Mouse (Mus musculus): ENCODE data around the gene Gdap2. TPM values are rescaled to one million over a fixed set of nuclear protein-coding genes. Genes with fewer than 3 reads are reported as not detected.

Gene Gdap2
- polyA plus RNA-seq, 1 experiment from 2014 or later = 22.7 TPM

DNA sequence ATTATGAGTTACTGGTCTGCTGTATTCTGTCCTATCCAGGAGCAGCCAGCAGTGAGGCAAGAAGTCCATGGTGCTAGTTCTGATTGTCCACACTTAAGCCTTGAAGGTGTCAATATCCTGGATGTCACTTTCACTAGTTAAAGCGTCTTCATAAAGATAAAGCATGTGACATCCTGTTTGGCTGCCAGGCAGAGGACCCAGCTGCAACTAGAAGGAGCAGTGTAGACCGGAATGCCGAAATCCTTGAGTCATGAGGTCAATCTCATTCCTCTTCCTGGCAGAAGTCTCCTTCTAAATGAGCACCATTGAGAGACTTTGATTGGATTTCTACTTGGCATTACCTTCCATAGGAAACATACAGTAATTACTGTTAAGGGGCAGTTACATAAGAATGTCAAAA, 18.3 kb downstream of the Gdap2 start:
- no peak overlapping the region for H3K4me3 ChIP-seq (ENCODE audit: low read length)
- no peak overlapping the region for H3K4me2 ChIP-seq (ENCODE audit: low read depth, low read length)
- H3K27me3 ChIP-seq (ENCODE audit: control insufficient read depth, insufficient read depth, low read depth, low read length) = no peaks in the 10 kb centered on the region
- ATAC-seq (ENCODE audit: low read depth) = no peak
- no peak overlapping the region for H3K27ac ChIP-seq (ENCODE audit: low read length)
- H3K9ac ChIP-seq (ENCODE audit: low read length) = no peak overlapping the region
- peaks cover 16% of the 10 kb centered on the region for H3K36me3 ChIP-seq (ENCODE audit: control insufficient read depth, insufficient read depth, low read length)
- H3K9me3 ChIP-seq (ENCODE audit: control insufficient read depth, low read length) = no peaks in the 10 kb centered on the region
- 52% methylated on average over 3 of the region's 3 CpGs for WGBS
- H3K4me1 ChIP-seq (replicated peaks; ENCODE audit: control insufficient read depth, insufficient read depth, low read length) = no peaks in the 10 kb centered on the region

DNA sequence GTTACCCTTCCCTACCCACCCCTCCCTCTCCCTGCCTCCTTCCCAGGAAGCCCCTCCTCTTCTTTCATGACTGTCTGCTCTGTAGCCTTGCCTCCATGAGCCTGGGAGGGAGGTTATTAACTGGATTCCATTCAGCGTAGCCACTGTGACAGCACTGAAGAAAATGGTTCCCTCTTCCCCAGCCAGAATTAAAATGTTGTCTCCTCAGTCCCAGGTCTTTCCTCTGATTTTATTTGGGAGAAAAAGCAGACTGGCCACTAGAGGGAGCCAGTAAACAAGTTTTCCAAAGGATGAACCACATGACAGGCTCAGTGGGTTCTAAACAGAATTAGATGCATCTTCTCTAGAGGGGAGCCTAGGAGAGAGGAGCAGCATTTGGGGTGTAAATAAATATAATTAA, 27.3 kb downstream of the Gdap2 start:
- Histone ChIP-seq H3K4me2 (ENCODE audit: low read depth, low read length) (no peak overlapping the region), H3K36me3 (ENCODE audit: control insufficient read depth, insufficient read depth, low read length) (peaks cover 6% of the 10 kb centered on the region), H3K4me1 (replicated peaks; ENCODE audit: control insufficient read depth, insufficient read depth, low read length) (no peaks in the 10 kb centered on the region), H3K9me3 (ENCODE audit: control insufficient read depth, low read length) (no peaks in the 10 kb centered on the region), H3K9ac (ENCODE audit: low read length) (no peak overlapping the region), H3K27ac (ENCODE audit: low read length) (no peak overlapping the region), H3K4me3 (ENCODE audit: low read length) (no peak overlapping the region), H3K27me3 (ENCODE audit: control insufficient read depth, insufficient read depth, low read depth, low read length) (no peaks in the 10 kb centered on the region)
- whole genome bisulfite sequencing = 29% methylated on average over 1 of the region's 1 CpGs
- ATAC-seq (ENCODE audit: low read depth) = peak; percentile 20; the same call in 1 of the 2 replicates

DNA sequence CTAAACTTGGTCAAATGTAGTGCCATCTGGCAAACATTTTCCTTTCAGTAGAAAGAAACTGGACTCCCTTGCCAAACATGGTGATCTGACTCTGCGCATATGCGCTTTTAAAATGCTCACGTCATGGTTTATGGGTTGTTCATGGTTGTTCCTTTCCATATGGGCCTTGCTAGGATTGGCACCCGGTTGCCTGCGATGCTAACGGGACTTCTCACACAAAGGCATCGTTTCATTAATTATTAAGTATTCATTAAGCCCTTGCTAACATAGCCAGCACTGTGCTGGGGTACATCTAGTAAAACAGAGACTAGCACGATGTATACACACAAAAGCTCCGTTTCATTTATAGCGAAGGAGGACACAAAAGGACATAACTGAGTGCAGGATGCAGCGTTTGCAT, 27.7 kb downstream of the Gdap2 start:
- H3K36me3 ChIP-seq (ENCODE audit: control insufficient read depth, insufficient read depth, low read length) = peaks cover 6% of the 10 kb centered on the region
- H3K4me3 ChIP-seq (ENCODE audit: low read length) = no peak overlapping the region
- H3K27ac ChIP-seq (ENCODE audit: low read length) = no peak overlapping the region
- 85% methylated on average over 11 of the region's 11 CpGs for WGBS
- H3K4me2 ChIP-seq (ENCODE audit: low read depth, low read length) = no peak overlapping the region
- ATAC-seq (ENCODE audit: low read depth) = no peak
- no peaks in the 10 kb centered on the region for H3K27me3 ChIP-seq (ENCODE audit: control insufficient read depth, insufficient read depth, low read depth, low read length)
- H3K9me3 ChIP-seq (ENCODE audit: control insufficient read depth, low read length) = no peaks in the 10 kb centered on the region
- no peak overlapping the region for H3K9ac ChIP-seq (ENCODE audit: low read length)
- H3K4me1 ChIP-seq (replicated peaks; ENCODE audit: control insufficient read depth, insufficient read depth, low read length) = no peaks in the 10 kb centered on the region

DNA sequence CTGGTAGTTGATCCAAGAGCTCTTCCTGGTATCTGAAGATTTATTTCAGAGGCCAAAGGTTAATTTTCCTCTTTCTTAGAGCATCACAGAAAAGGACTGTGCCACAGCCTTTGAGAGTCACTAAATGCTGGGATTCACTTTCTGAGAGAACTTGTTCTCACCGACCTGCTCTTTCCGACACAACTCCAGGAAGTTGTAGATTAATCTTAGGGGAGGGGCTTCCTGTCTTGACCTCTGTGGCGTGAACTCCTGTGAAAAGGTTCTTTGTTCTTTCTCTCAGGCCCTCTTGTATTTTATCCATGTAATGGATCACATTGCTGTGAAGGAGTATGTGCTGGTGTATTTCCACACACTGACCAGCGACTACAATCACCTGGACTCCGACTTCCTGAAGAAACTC, 32.0 kb downstream of the Gdap2 start:
- Histone ChIP-seq H3K27me3 (ENCODE audit: control insufficient read depth, insufficient read depth, low read depth, low read length) (no peaks in the 10 kb centered on the region), H3K27ac (ENCODE audit: low read length) (no peak overlapping the region), H3K4me3 (ENCODE audit: low read length) (no peak overlapping the region), H3K9ac (ENCODE audit: low read length) (no peak overlapping the region), H3K4me2 (ENCODE audit: low read depth, low read length) (no peak overlapping the region), H3K36me3 (ENCODE audit: control insufficient read depth, insufficient read depth, low read length) (peaks cover 15% of the 10 kb centered on the region), H3K9me3 (ENCODE audit: control insufficient read depth, low read length) (no peaks in the 10 kb centered on the region), H3K4me1 (replicated peaks; ENCODE audit: control insufficient read depth, insufficient read depth, low read length) (no peaks in the 10 kb centered on the region)
- peak; percentile 43; the same call in 1 of the 2 replicates for ATAC-seq (ENCODE audit: low read depth)
- 27% methylated on average over 5 of the region's 5 CpGs for WGBS

DNA sequence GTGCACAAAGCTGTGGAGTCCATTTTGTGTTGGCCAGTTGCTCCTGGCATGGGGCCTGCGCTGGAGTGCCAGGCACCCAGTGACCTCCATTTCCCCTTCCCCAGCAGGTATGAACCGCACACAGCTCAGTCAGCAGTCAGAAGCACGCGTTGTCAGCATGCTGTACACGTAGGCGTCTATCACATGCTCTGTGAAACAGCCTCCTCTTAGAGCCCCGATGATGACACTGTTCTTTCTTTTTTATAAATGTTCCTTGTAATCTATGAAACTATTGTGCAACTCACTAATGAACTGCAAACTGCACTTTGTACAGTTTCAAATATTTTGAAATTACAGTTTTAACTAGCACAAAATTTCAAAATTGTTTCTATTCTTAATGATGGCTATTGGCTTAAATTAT, 39.4 kb downstream of the Gdap2 start:
- H3K4me2 ChIP-seq (ENCODE audit: low read depth, low read length) = no peak overlapping the region
- H3K27ac ChIP-seq (ENCODE audit: low read length) = no peak overlapping the region
- no peaks in the 10 kb centered on the region for H3K27me3 ChIP-seq (ENCODE audit: control insufficient read depth, insufficient read depth, low read depth, low read length)
- H3K9ac ChIP-seq (ENCODE audit: low read length) = no peak overlapping the region
- H3K36me3 ChIP-seq (ENCODE audit: control insufficient read depth, insufficient read depth, low read length) = peaks cover 15% of the 10 kb centered on the region; the same call in 1 of the 2 replicates
- H3K4me1 ChIP-seq (replicated peaks; ENCODE audit: control insufficient read depth, insufficient read depth, low read length) = no peaks in the 10 kb centered on the region
- ATAC-seq (ENCODE audit: low read depth) = no peak
- H3K4me3 ChIP-seq (ENCODE audit: low read length) = no peak overlapping the region
- WGBS = 86% methylated on average over 7 of the region's 7 CpGs
- no peaks in the 10 kb centered on the region for H3K9me3 ChIP-seq (ENCODE audit: control insufficient read depth, low read length)

DNA sequence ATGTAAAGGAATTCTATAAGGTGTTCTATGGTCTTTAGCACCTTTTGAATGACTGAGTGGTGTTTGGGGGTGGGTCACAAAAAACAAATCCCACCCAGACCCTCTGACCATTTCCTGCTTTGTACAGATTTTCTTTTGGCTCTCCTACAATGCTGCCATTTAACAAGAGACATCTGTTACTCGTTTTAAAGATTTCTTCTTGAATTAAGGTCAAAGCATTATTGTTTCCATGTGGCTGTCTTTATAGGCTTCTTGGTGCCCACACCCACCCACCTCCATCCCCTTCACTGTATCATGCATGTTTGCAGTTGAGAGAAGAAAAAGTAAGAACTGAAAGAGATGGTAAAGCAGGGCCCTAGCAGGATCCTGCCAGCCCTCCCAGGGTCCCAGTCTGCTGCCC, 44.8 kb downstream of the Gdap2 start:
- WGBS = 33% methylated on average over 1 of the region's 1 CpGs

DNA sequence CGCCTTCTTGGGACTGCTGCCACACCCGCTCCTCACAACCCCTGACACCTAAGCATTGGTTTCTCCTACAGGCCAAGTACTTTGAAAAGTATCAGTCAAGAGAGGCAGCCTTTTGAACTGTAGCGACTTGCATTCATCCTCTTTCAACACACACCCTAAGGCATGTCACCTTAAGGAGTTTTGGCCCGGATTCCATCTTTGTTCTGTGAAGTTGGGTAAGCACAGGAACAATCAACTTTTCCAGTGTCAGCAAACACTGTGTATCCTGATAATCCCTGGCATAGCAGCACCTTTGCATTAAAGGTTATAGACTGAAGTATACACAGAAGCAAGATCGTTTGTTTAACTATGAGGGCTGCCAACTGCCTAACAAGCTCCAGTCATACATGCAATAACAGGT, 53.3 kb downstream of the Gdap2 start:
- H3K4me1 ChIP-seq (replicated peaks; ENCODE audit: control insufficient read depth, insufficient read depth, low read length) = no peaks in the 10 kb centered on the region
- no peak overlapping the region for H3K27ac ChIP-seq (ENCODE audit: low read length)
- no peaks in the 10 kb centered on the region for H3K36me3 ChIP-seq (ENCODE audit: control insufficient read depth, insufficient read depth, low read length)
- H3K27me3 ChIP-seq (ENCODE audit: control insufficient read depth, insufficient read depth, low read depth, low read length) = no peaks in the 10 kb centered on the region
- no peak overlapping the region for H3K4me3 ChIP-seq (ENCODE audit: low read length)
- H3K9ac ChIP-seq (ENCODE audit: low read length) = no peak overlapping the region
- H3K4me2 ChIP-seq (ENCODE audit: low read depth, low read length) = no peak overlapping the region
- ATAC-seq (ENCODE audit: low read depth) = no peak
- H3K9me3 ChIP-seq (ENCODE audit: control insufficient read depth, low read length) = no peaks in the 10 kb centered on the region
- WGBS = 68% methylated on average over 5 of the region's 5 CpGs

More for the DNA sequence above, 44.8 kb downstream of the Gdap2 start:
- Histone ChIP-seq H3K27me3 (ENCODE audit: control insufficient read depth, insufficient read depth, low read depth, low read length) (no peaks in the 10 kb centered on the region), H3K4me1 (replicated peaks; ENCODE audit: control insufficient read depth, insufficient read depth, low read length) (no peaks in the 10 kb centered on the region), H3K9ac (ENCODE audit: low read length) (no peak overlapping the region), H3K27ac (ENCODE audit: low read length) (no peak overlapping the region), H3K4me2 (ENCODE audit: low read depth, low read length) (no peak overlapping the region), H3K4me3 (ENCODE audit: low read length) (no peak overlapping the region), H3K9me3 (ENCODE audit: control insufficient read depth, low read length) (no peaks in the 10 kb centered on the region), H3K36me3 (ENCODE audit: control insufficient read depth, insufficient read depth, low read length) (peaks cover 6% of the 10 kb centered on the region; the same call in 1 of the 2 replicates)
- no peak for ATAC-seq (ENCODE audit: low read depth)

DNA sequence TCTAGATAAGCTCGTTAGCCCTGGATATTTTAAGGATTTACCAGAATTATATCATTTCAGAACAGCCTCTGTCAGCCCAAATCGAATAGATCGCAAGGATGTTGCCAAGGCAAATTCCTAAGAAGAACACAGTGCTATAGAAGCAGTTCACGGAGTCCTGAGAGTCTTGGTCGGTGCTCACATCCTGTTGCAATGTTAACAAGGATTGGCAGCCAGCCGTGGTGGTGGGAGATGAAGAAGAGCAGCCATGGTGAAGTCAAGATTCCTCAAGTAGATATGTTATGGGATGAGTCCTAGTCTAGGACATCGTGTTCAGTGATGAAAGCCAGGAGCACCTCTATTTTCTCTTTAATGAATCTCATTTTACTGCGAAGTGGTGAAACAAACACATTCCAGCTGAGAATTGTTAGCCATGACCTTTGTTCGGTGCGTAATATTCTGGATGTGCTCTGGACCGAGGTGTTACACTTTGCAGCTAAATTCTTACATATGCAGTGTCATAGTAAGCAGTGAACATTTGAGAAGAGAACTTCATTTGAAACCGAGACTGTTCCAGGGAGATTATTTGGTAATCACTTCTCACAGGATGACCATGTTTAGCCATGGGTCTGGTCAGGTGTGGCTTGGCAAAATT, 63.3 kb downstream of the Gdap2 start:
- H3K36me3 ChIP-seq (ENCODE audit: control insufficient read depth, insufficient read depth, low read length) = no peaks in the 10 kb centered on the region
- H3K27me3 ChIP-seq (ENCODE audit: control insufficient read depth, insufficient read depth, low read depth, low read length) = no peaks in the 10 kb centered on the region
- WGBS = 64% methylated on average over 12 of the region's 12 CpGs
- H3K4me3 ChIP-seq (ENCODE audit: low read length) = no peak overlapping the region
- H3K9me3 ChIP-seq (ENCODE audit: control insufficient read depth, low read length) = no peaks in the 10 kb centered on the region
- H3K4me2 ChIP-seq (ENCODE audit: low read depth, low read length) = no peak overlapping the region
- H3K4me1 ChIP-seq (replicated peaks; ENCODE audit: control insufficient read depth, insufficient read depth, low read length) = no peaks in the 10 kb centered on the region
- H3K27ac ChIP-seq (ENCODE audit: low read length) = no peak overlapping the region
- ATAC-seq (ENCODE audit: low read depth) = no peak
- no peak overlapping the region for H3K9ac ChIP-seq (ENCODE audit: low read length)

DNA sequence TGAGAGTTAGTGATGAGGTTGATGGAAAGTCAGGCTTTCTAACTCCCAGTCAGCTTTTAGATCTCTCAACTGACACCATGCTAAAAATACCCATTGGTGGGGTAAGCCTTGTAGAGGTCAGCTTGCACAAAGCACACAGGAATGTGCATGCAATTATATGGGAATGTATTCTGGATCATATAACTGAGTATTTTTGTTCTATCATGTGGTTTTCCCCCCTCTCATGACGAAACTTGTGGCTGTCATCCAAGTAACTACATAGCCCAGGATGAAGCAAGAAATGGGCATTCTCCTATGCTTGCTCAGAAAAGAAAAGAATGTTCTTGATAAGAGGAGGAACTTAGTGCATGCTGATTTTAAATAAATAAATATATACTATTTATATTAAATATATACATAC, 65.3 kb downstream of the Gdap2 start:
- H3K4me3 ChIP-seq (ENCODE audit: low read length) = no peak overlapping the region
- H3K9ac ChIP-seq (ENCODE audit: low read length) = no peak overlapping the region
- 35% methylated on average over 1 of the region's 1 CpGs for WGBS
- H3K9me3 ChIP-seq (ENCODE audit: control insufficient read depth, low read length) = no peaks in the 10 kb centered on the region
- no peaks in the 10 kb centered on the region for H3K27me3 ChIP-seq (ENCODE audit: control insufficient read depth, insufficient read depth, low read depth, low read length)
- ATAC-seq (ENCODE audit: low read depth) = peak; percentile 60
- H3K4me2 ChIP-seq (ENCODE audit: low read depth, low read length) = no peak overlapping the region
- no peak overlapping the region for H3K27ac ChIP-seq (ENCODE audit: low read length)
- H3K36me3 ChIP-seq (ENCODE audit: control insufficient read depth, insufficient read depth, low read length) = no peaks in the 10 kb centered on the region
- H3K4me1 ChIP-seq (replicated peaks; ENCODE audit: control insufficient read depth, insufficient read depth, low read length) = no peaks in the 10 kb centered on the region

DNA sequence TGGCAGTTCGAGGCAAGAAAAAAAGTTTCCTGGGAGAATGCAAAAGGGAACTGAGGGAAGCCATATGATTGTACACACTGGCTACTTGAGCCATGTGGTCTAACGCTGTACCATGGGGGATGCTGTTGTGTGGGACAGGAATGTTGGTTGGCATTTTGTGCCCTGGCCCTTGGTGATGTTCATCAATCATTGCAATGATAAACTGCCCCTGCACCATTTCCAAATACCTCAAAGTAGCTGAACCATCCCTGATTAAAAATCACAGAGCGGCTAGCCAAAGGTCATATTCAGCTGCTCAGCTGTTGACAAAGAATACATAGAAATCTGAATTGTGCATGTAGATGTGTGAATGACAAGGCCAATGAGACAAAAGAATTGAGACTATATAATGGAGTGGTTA, 66.8 kb downstream of the Gdap2 start:
- no peak overlapping the region for H3K4me3 ChIP-seq (ENCODE audit: low read length)
- no peak for ATAC-seq (ENCODE audit: low read depth)
- no peaks in the 10 kb centered on the region for H3K36me3 ChIP-seq (ENCODE audit: control insufficient read depth, insufficient read depth, low read length)
- H3K27ac ChIP-seq (ENCODE audit: low read length) = no peak overlapping the region
- H3K4me1 ChIP-seq (replicated peaks; ENCODE audit: control insufficient read depth, insufficient read depth, low read length) = no peaks in the 10 kb centered on the region
- WGBS = 78% methylated on average over 3 of the region's 3 CpGs
- H3K4me2 ChIP-seq (ENCODE audit: low read depth, low read length) = no peak overlapping the region
- no peak overlapping the region for H3K9ac ChIP-seq (ENCODE audit: low read length)
- H3K9me3 ChIP-seq (ENCODE audit: control insufficient read depth, low read length) = no peaks in the 10 kb centered on the region
- H3K27me3 ChIP-seq (ENCODE audit: control insufficient read depth, insufficient read depth, low read depth, low read length) = no peaks in the 10 kb centered on the region
